Mouse (Mus musculus): Measurements from ENCODE around the gene Hsf4. TPM values are rescaled to one million over a fixed set of nuclear protein-coding genes. Genes with fewer than 3 reads are reported as not detected.
"Not testable (repeated sequence)": the region's sequence is repeated elsewhere in the genome, so short reads cannot be mapped to it uniquely, and the experiment has no call there.

The Hsf4 gene
- polyA plus RNA-seq, 1 experiment from 2014 or later, result 0.33 TPM

GRCm38 (mm10) chr8:105288231-105288630 is 18.6 kb downstream of the Hsf4 start:
- Histone ChIP-seq H3K9me3 (replicated peaks) (no peaks in the 10 kb centered on the region), H3K27me3 (peaks cover 12% of the 10 kb centered on the region), H3K36me3 (no peaks in the 10 kb centered on the region), H3K9ac (no peak overlapping the region), H3K27ac (replicated peaks) (no peak overlapping the region), H3K4me2 (replicated peaks) (peak overlapping the region; percentile 90; the same call in 1 of the 2 replicates), H3K4me3 (replicated peaks) (peak overlapping the region; percentile 65), H3K4me1 (peaks cover 26% of the 10 kb centered on the region)
- ATAC-seq (ENCODE audit: insufficient number of reproducible peaks, low FRiP score, low TSS enrichment, low read depth), result no peak
- 88% methylated on average over 5 of the region's 5 CpGs for WGBS

DNA sequence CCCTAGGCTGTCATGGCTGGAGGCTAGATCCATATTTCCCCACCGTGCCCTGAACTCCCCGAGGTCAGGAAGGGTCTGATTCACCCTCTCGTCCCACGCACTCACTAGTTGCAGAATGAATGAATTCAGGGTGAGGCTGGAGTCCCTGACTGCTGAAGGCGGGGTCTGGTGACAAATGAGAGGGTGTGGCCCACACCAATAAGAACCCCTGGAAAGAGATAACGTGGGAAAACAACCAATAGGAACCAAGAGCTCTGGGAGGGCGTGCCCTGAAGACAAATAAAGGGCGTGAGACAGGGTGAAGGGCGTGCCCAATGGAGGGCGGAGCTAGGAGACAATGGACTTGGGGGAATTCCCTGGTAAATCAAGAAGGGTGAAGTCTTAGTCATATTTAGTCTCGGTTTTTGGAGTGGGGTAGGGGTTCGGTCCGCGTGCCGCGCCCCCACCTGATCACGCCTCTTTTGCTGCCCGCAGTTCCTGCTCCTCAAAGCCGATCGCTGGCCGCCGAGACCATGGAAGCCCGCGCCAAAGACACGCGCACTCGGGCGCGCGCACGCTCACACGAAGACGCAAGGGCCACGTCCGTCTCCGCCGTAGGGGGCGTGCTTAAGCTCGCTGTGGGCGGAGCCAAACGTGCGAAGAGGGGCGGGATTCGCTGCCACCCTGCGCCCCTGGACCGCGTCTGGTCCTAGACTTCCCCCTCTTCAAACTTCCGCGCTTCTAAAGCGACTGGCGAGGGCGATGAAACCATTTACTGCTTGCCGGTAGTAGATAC is 19.5 kb downstream of the Hsf4 start:
- H3K27ac ChIP-seq (replicated peaks), result peak overlapping the region; percentile 90
- ATAC-seq (ENCODE audit: insufficient number of reproducible peaks, low FRiP score, low TSS enrichment, low read depth), result peak; percentile 88
- H3K9me3 ChIP-seq (replicated peaks), result no peaks in the 10 kb centered on the region
- H3K4me3 ChIP-seq (replicated peaks), result peak overlapping the region; percentile 65
- peak overlapping the region; percentile 46; the same call in 1 of the 2 replicates for H3K9ac ChIP-seq
- H3K36me3 ChIP-seq, result no peaks in the 10 kb centered on the region
- peaks cover 25% of the 10 kb centered on the region for H3K4me1 ChIP-seq
- peak overlapping the region; percentile 90 for H3K4me2 ChIP-seq (replicated peaks)
- under 1% methylated on average over 53 of the region's 53 CpGs for WGBS
- peaks cover 12% of the 10 kb centered on the region for H3K27me3 ChIP-seq

DNA sequence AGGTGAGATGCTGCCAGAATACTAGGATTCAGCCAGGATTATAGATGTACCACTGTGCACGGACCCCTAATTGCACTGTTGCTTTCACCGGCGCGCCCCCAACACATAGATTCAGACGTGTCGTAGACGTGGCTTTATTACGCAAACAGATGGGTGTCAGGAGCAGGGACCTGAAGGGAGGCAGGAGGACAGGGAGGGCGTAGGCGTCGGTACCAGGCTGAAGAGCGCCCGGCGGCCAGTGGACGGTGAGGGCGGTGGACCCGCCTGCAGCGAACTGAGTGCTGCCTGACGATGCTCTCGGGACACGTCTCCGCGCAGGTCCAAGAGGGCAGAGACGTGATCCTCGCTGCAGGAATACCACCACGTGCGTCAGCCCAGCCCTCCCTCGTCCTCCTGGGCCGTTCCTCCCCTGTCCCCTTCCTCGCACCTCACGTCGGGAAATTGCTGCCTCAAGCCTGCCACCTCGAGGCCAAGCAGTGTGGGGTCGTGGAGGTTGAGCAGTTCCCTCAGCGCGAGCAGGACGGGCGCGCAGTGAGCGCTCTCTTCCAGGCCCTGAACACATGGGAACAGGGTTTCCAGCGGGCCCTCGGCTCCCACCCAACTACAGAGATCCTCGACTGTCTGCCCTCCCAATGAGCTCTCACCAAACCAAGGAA is 20.3 kb downstream of the Hsf4 start, which contains the start of gene 4931428F04Rik:
Gene 4931428F04Rik, minus strand, starts transcription at position 60 of the 656 bp plus-strand sequence.
- WGBS, result 1% methylated on average over 43 of the region's 43 CpGs
- Histone ChIP-seq H3K36me3 (no peaks in the 10 kb centered on the region), H3K27me3 (peaks cover 12% of the 10 kb centered on the region), H3K9ac (peak within 1 kb of the TSS; percentile 46), H3K4me1 (peaks cover 25% of the 10 kb centered on the region), H3K4me2 (replicated peaks) (peak within 1 kb of the TSS; percentile 90), H3K27ac (replicated peaks) (peak within 1 kb of the TSS; percentile 90), H3K4me3 (replicated peaks) (peak within 1 kb of the TSS; percentile 65), H3K9me3 (replicated peaks) (no peaks in the 10 kb centered on the region)
- peak; percentile 22 for ATAC-seq (ENCODE audit: insufficient number of reproducible peaks, low FRiP score, low TSS enrichment, low read depth)

DNA sequence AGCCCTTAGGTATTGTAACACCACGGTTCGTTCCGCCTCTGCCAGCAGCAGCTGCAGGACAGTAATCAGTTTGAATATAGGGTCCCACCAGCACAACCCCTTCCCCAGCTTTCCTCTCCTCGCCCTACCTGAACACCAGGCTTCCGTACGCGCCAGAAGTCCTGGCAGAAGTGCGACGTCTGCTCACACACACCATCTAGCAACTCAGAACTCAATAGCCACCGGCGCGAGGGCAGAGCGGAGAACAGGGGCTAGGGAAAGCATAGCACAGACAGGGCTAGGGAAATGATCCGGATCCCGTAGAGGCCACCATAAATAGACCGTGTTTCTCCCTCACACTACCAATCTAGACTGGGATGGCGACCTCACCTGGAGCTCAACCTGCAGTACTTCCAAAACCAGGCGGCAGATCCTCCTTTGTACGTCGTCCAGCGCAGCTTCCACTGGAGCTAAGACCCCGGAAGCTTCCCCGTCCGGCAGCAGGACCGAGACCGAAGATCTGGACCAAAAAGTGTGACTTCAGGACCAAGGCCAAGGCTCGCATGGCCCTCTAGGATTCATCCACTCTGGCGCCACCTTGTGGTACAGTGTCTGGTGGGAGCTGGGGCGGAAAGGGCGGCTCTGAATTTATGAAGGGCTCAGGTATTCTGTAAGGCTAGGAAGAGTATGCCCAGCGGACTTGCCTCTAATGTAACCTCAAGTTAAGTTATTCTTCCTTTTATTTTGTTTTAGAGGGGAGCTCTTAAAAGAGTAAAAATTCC is 21.1 kb downstream of the Hsf4 start:
- peak overlapping the region; percentile 90 for H3K4me2 ChIP-seq (replicated peaks)
- peak overlapping the region; percentile 65 for H3K4me3 ChIP-seq (replicated peaks)
- H3K4me1 ChIP-seq, result peaks cover 25% of the 10 kb centered on the region
- H3K9me3 ChIP-seq (replicated peaks), result no peaks in the 10 kb centered on the region
- H3K27ac ChIP-seq (replicated peaks), result no peak overlapping the region
- no peak for ATAC-seq (ENCODE audit: insufficient number of reproducible peaks, low FRiP score, low TSS enrichment, low read depth)
- no peak overlapping the region for H3K9ac ChIP-seq
- H3K36me3 ChIP-seq, result no peaks in the 10 kb centered on the region
- 6% methylated on average over 31 of the region's 31 CpGs for WGBS
- H3K27me3 ChIP-seq, result peaks cover 12% of the 10 kb centered on the region

DNA sequence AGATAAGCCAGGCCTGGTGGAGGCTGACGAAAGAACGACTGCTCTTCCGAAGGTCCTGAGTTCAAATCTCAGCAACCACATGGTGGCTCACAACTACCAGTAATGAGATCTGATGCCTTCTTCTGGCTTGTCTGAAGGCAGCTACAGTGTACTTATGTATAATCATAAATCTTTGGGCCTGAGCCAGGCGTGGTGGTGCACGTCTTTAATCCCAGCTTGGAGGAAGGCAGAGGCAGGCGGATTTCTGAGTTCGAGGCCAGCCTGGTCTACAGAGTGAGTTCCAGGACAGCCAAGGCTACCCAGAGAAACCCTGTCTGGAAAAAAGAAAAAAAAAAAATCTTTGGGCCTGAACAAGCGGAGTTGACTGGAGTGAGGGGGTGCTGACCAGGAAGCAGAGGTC is 21.8 kb downstream of the Hsf4 start:
- 79% methylated on average over 8 of the region's 8 CpGs for WGBS

DNA sequence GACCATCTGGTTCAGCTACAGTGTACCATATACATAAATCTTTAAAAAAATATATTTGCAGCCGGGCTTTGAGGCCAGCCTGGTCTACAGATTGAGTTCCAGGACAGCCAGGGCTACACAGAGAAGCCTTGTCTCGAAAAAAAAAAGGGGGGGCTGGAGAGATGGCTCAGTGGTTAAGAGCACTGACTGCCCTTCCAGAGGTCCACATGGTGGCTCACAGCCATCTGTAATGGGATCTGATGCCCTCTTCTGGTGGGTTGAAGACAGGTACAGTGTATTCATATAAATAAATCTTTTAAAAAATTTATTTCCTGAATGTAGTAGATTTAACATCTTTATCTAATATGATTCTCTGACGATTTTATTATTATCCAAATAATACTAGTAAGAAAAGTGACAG is 22.2 kb downstream of the Hsf4 start:
- H3K36me3 ChIP-seq; H3K27ac ChIP-seq (replicated peaks); ATAC-seq (ENCODE audit: insufficient number of reproducible peaks, low FRiP score, low TSS enrichment, low read depth); H3K4me3 ChIP-seq (replicated peaks); H3K9ac ChIP-seq; H3K4me2 ChIP-seq (replicated peaks); H3K9me3 ChIP-seq (replicated peaks): not testable (repeated sequence)
- Histone ChIP-seq H3K4me1 (peaks cover 28% of the 10 kb centered on the region), H3K27me3 (peaks cover 12% of the 10 kb centered on the region)
- WGBS, result 64% methylated on average over 3 of the region's 3 CpGs

More for the DNA sequence above, 21.8 kb downstream of the Hsf4 start:
- not testable (repeated sequence) for H3K36me3 ChIP-seq; H3K27ac ChIP-seq (replicated peaks); H3K4me2 ChIP-seq (replicated peaks); H3K4me3 ChIP-seq (replicated peaks); H3K9me3 ChIP-seq (replicated peaks); H3K9ac ChIP-seq; ATAC-seq (ENCODE audit: insufficient number of reproducible peaks, low FRiP score, low TSS enrichment, low read depth)
- Histone ChIP-seq H3K27me3 (peaks cover 12% of the 10 kb centered on the region), H3K4me1 (peaks cover 25% of the 10 kb centered on the region)

DNA sequence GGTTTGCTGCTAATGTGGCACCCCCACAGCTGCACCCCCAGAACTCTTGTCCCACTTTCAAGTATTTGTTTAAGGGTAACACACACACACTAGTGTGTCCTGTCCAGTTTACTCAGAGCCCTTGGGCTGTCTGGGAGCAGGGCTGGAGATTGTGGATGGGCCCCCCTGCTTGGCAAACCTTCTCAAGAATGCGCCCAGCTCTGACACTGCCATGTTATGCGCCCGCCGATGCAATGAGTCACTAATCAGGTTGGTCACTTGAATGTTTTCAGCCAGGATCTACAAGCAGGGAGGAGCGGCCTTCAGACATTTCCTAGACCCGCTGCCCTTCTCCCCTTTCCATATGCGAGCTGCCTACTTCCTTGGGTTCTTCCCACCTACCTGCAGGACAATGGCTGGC is 22.9 kb downstream of the Hsf4 start:
- Histone ChIP-seq H3K9me3 (replicated peaks) (no peaks in the 10 kb centered on the region), H3K27me3 (peaks cover 12% of the 10 kb centered on the region), H3K4me2 (replicated peaks) (no peak overlapping the region), H3K4me3 (replicated peaks) (no peak overlapping the region), H3K27ac (replicated peaks) (no peak overlapping the region), H3K9ac (no peak overlapping the region), H3K36me3 (no peaks in the 10 kb centered on the region), H3K4me1 (peaks cover 33% of the 10 kb centered on the region)
- 65% methylated on average over 7 of the region's 7 CpGs for WGBS
- ATAC-seq (ENCODE audit: insufficient number of reproducible peaks, low FRiP score, low TSS enrichment, low read depth), result no peak

- H3K27me3 ChIP-seq, result peaks cover 12% of the 10 kb centered on the region
- no peak overlapping the region for H3K4me2 ChIP-seq (replicated peaks)
- no peak overlapping the region for H3K27ac ChIP-seq (replicated peaks)
- no peak overlapping the region for H3K4me3 ChIP-seq (replicated peaks)
- 64% methylated on average over 19 of the region's 19 CpGs for WGBS
- no peaks in the 10 kb centered on the region for H3K36me3 ChIP-seq
- no peaks in the 10 kb centered on the region for H3K9me3 ChIP-seq (replicated peaks)
- ATAC-seq (ENCODE audit: insufficient number of reproducible peaks, low FRiP score, low TSS enrichment, low read depth), result no peak
- H3K9ac ChIP-seq, result no peak overlapping the region
- peaks cover 33% of the 10 kb centered on the region for H3K4me1 ChIP-seq
These were observed 23.8 kb downstream of the Hsf4 start for GRCm38 (mm10) chr8:105293405-105293804.

GRCm38 (mm10) chr8:105294776-105295175 is 25.2 kb downstream of the Hsf4 start:
- H3K9me3 ChIP-seq (replicated peaks), result no peaks in the 10 kb centered on the region
- peaks cover 11% of the 10 kb centered on the region for H3K27me3 ChIP-seq
- 57% methylated on average over 9 of the region's 9 CpGs for WGBS
- H3K4me2 ChIP-seq (replicated peaks), result no peak overlapping the region
- no peak overlapping the region for H3K4me3 ChIP-seq (replicated peaks)
- H3K27ac ChIP-seq (replicated peaks), result no peak overlapping the region
- no peak for ATAC-seq (ENCODE audit: insufficient number of reproducible peaks, low FRiP score, low TSS enrichment, low read depth)
- peaks cover 29% of the 10 kb centered on the region for H3K4me1 ChIP-seq
- peaks cover 4% of the 10 kb centered on the region for H3K36me3 ChIP-seq
- H3K9ac ChIP-seq, result no peak overlapping the region

DNA sequence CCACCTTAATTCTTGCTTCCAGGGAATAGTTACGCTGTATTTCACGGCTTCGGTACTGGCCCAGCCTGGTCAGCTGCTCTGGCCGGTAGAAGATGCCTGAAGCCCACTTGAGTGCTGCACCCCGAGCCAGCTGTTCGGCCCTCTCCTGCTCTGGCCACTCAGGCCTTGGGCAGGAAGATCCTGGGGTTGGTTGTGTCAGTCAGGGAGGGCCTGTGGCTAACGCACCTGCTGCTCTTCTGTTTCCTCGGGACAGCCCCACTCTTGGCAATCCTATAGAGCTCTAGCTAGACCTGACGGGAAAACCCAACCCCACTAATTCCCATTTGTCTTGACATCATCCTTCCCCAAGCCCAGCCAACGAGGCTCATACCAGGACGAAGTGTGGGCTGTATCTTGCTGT is 25.7 kb downstream of the Hsf4 start:
- Histone ChIP-seq H3K9ac (no peak overlapping the region), H3K27me3 (peaks cover 6% of the 10 kb centered on the region), H3K4me3 (replicated peaks) (no peak overlapping the region), H3K4me2 (replicated peaks) (no peak overlapping the region), H3K4me1 (peaks cover 25% of the 10 kb centered on the region), H3K36me3 (peaks cover 9% of the 10 kb centered on the region), H3K27ac (replicated peaks) (no peak overlapping the region), H3K9me3 (replicated peaks) (no peaks in the 10 kb centered on the region)
- no peak for ATAC-seq (ENCODE audit: insufficient number of reproducible peaks, low FRiP score, low TSS enrichment, low read depth)
- WGBS, result 63% methylated on average over 11 of the region's 11 CpGs

Data from embryonic facial prominence, embryonic 15.5 days (tissue).